Comparison of ENCODE assay signal across 8 mouse cellular contexts in genomic region chr2:113430852-113431251, GRCm38 (mm10).
A peak's percentile ranks its signal among the peaks of the same experiment; 100 is the strongest.
DNase-seq lines count a peak whose midpoint lies in the region; ATAC-seq and TF ChIP-seq lines count a peak whose summit lies in the region.

No protein-coding gene starts in this region.

- intact Hi-C loops in gastrocnemius, postnatal 14 days (cut with DNase I; ENCODE audit: low total_unique reads): loop anchor here (5.0 kb wide), 2 partner anchors 39 to 124 kb away; no protein-coding TSS in a partner anchor
- intact Hi-C loops in left cerebral cortex, postnatal 4 days (cut with DNase I): loop anchor here (2.0 to 10.0 kb wide), 3 partner anchors 34 to 656 kb away; no protein-coding TSS in a partner anchor

- TF ChIP-seq EP300 in stomach, postnatal 0 days (optimal IDR thresholded peaks at IDR 0.05): no peak

- no peak overlapping the region for H3K4me3 ChIP-seq in kidney, adult 2 months (ENCODE audit: insufficient read depth, low read depth, low read length)
- no peak overlapping the region for H3K4me3 ChIP-seq in midbrain, embryonic 13.5 days (replicated peaks)
- no peak overlapping the region for H3K4me3 ChIP-seq in stomach, postnatal 0 days (ENCODE audit: low read depth, low read length)

- H3K9ac ChIP-seq in midbrain, embryonic 13.5 days (replicated peaks): no peak overlapping the region
- no peak overlapping the region for H3K9ac ChIP-seq in stomach, postnatal 0 days (ENCODE audit: low read length)

- peak; percentile 63 for TF ChIP-seq CTCF in kidney, adult 2 months (conservative IDR thresholded peaks at IDR 0.05; ENCODE audit: insufficient read depth, insufficient read length, low read depth, low read length)
- peak; percentile 86 for TF ChIP-seq CTCF in stomach, postnatal 0 days (IDR thresholded peaks at IDR 0.05; ENCODE audit: low read depth)

- WGBS in kidney, adult 2 months: 0% methylated on average over 1 of the region's 1 CpGs
- 0% methylated on average over 1 of the region's 1 CpGs for WGBS in midbrain, embryonic 13.5 days
- 0% methylated on average over 1 of the region's 1 CpGs for WGBS in stomach, postnatal 0 days

- no peaks in the 10 kb centered on the region for H3K27me3 ChIP-seq in kidney, adult 2 months (replicated peaks; ENCODE audit: control insufficient read depth, insufficient read depth, low read length)
- H3K27me3 ChIP-seq in midbrain, embryonic 13.5 days: no peaks in the 10 kb centered on the region
- no peaks in the 10 kb centered on the region for H3K27me3 ChIP-seq in stomach, postnatal 0 days (ENCODE audit: control insufficient read depth, insufficient read depth, low read length)

- no peaks in the 10 kb centered on the region for H3K9me3 ChIP-seq in midbrain, embryonic 13.5 days
- no peaks in the 10 kb centered on the region for H3K9me3 ChIP-seq in stomach, postnatal 0 days (ENCODE audit: control insufficient read depth, low read length)

- H3K4me2 ChIP-seq in midbrain, embryonic 13.5 days (replicated peaks): no peak overlapping the region
- H3K4me2 ChIP-seq in stomach, postnatal 0 days (replicated peaks; ENCODE audit: low read depth): no peak overlapping the region

- DNase-seq in urinary bladder, postnatal 25 days (ENCODE audit: low spot score): peak; percentile 33
- no peak for DNase-seq in urinary bladder, adult 2 months (ENCODE audit: low spot score)
- DNase-seq in cerebellum, postnatal 25 days: peak; percentile 50 to 77
- peak; percentile 28 for DNase-seq in gastrocnemius, postnatal 14 days
- peak; percentile 88 for DNase-seq in kidney, adult 2 months
- DNase-seq in left cerebral cortex, postnatal 4 days: peak; percentile 55
- DNase-seq in stomach, postnatal 0 days (ENCODE audit: low spot score): peak; percentile 63

- H3K27ac ChIP-seq in kidney, adult 2 months (ENCODE audit: insufficient read depth, low read depth, low read length): no peak overlapping the region
- no peak overlapping the region for H3K27ac ChIP-seq in midbrain, embryonic 13.5 days
- H3K27ac ChIP-seq in stomach, postnatal 0 days (replicated peaks): no peak overlapping the region

- H3K36me3 ChIP-seq in kidney, adult 2 months (ENCODE audit: control insufficient read depth, insufficient read depth, low read length): no peaks in the 10 kb centered on the region
- H3K36me3 ChIP-seq in midbrain, embryonic 13.5 days: no peaks in the 10 kb centered on the region
- H3K36me3 ChIP-seq in stomach, postnatal 0 days (ENCODE audit: control insufficient read depth, insufficient read depth, low read length): no peaks in the 10 kb centered on the region

- H3K4me1 ChIP-seq in kidney, adult 2 months (ENCODE audit: control insufficient read depth, insufficient read depth, low read length): no peaks in the 10 kb centered on the region; the same call in 1 of the 2 replicates
- H3K4me1 ChIP-seq in midbrain, embryonic 13.5 days (replicated peaks): no peaks in the 10 kb centered on the region
- no peaks in the 10 kb centered on the region for H3K4me1 ChIP-seq in stomach, postnatal 0 days (replicated peaks; ENCODE audit: control insufficient read depth, insufficient read depth)

- no peak for TF ChIP-seq POLR2A in kidney, adult 2 months (IDR thresholded peaks at IDR 0.05; ENCODE audit: low read depth, low read length)

- ATAC-seq in midbrain, embryonic 13.5 days: peak; percentile 88
- peak; percentile 83 for ATAC-seq in stomach, postnatal 0 days (ENCODE audit: low FRiP score, low TSS enrichment)
